Mouse (Mus musculus) G1E (cell line): ENCODE data around the gene Clip1.

Experiments
- CTCF ChIP-seq: IDR thresholded peaks from 2 replicates; pipeline ENCODE4 v1.5.1; 2012; ENCODE audit warnings: low read depth, low read length, inconsistent platforms, mixed read lengths
- GATA1 ChIP-seq: IDR thresholded peaks from 2 replicates; pipeline ENCODE4 v1.6.1; 2012; ENCODE audit warnings: borderline replicate concordance, low read length, inconsistent platforms, mixed read lengths
- TAL1 ChIP-seq: conservative IDR thresholded peaks from 2 replicates; pipeline ENCODE4 v1.6.1; 2012; ENCODE audit warnings: low read depth, low read length, inconsistent platforms, mixed read lengths

DNA sequence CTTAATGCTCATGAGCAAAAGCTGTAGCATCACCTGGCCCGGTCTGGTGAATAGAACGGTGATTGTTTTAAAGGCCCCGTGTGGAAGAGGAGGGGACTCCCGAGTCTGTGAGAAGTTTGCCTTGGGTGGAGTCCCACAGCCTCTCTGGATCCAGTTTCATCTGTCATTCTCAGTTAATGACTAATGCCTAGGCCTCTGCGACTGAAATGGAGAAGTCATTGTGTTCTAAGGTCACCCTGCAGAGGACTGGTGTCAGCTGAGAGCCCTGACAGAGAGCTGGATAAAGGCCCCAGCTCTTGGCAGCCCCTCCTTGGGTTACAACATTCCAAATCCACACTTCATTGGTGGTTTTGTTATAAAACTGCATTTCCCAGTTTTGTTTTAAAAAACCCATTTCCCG lies 10.1 kb upstream of the Clip1 start:
- TF ChIP-seq CTCF, result no peak
- TF ChIP-seq TAL1, result no peak
- no peak for TF ChIP-seq GATA1
